Mouse (Mus musculus) kidney, postnatal 0 days (tissue): ENCODE measurements around the gene Itga1. TPM values are rescaled to one million over a fixed set of nuclear protein-coding genes. Genes with fewer than 3 reads are reported as not detected.

Experiments used
- ATAC-seq: fragments of 200-750 bp; cut with Nextera tagmentation; replicated peaks from 2 replicates; pipeline ENCODE4 v1.8.0; 2017; ENCODE audit warnings: low read depth, moderate number of reproducible peaks, moderate TSS enrichment, moderate library complexity; ENCODE audit not compliant: low FRiP score
- DNase-seq: peaks from one replicate; pipeline ENCODE4 v3.0.0-alpha.2; 2016; ENCODE audit warnings: low spot score
- H3K27ac ChIP-seq: fragments of 300-500 bp; sonication (generic); 2 replicates; pipeline ENCODE4 v1.5.1; 2014; ENCODE audit warnings: mild to moderate bottlenecking
- H3K27me3 ChIP-seq: fragments of 300-500 bp; sonication (generic); 2 replicates; pipeline ENCODE4 v1.6.1; 2014; ENCODE audit warnings: low read length, mixed read lengths; ENCODE audit not compliant: insufficient read depth
- H3K36me3 ChIP-seq: fragments of 300-500 bp; sonication (generic); 2 replicates; pipeline ENCODE4 v1.6.1; 2014; ENCODE audit warnings: low read length, mixed read lengths; ENCODE audit not compliant: insufficient read depth
- H3K4me1 ChIP-seq: fragments of 300-500 bp; sonication (generic); replicated peaks from 2 replicates; pipeline ENCODE4 v1.6.1; 2014; ENCODE audit warnings: antibody characterized with exemption, low read length, mixed read lengths; ENCODE audit not compliant: insufficient read depth
- H3K4me2 ChIP-seq: fragments of 300-500 bp; sonication (generic); 2 replicates; pipeline ENCODE4 v1.6.1; 2014; ENCODE audit warnings: mild to moderate bottlenecking, low read length, moderate library complexity, mixed read lengths
- H3K4me3 ChIP-seq: fragments of 300-500 bp; sonication (generic); replicated peaks from 2 replicates; pipeline ENCODE4 v1.5.1; 2014; ENCODE audit warnings: low read depth, low read length
- H3K9ac ChIP-seq: fragments of 300-500 bp; sonication (generic); 2 replicates; pipeline ENCODE4 v1.6.1; 2014; ENCODE audit warnings: low read depth, low read length
- H3K9me3 ChIP-seq: fragments of 300-500 bp; sonication (generic); replicated peaks from 2 replicates; pipeline ENCODE4 v1.6.1; 2016; ENCODE audit warnings: low read length, inconsistent platforms, mixed read lengths
- CTCF ChIP-seq: IDR thresholded peaks from 2 replicates; pipeline ENCODE4 v1.5.1; 2016; ENCODE audit warnings: antibody characterized with exemption, low read depth, mild to moderate bottlenecking, moderate library complexity
- WGBS: fragments of 180-500 bp; shearing (Covaris S2); extraction: QIAGEN DNeasy Blood & Tissue Kit; methylation state at CpG from one replicate; pipeline ENCODE4 v1.1.7; 2014; 5-methylcytosine and 5-hydroxymethylcytosine counted together
- polyA plus RNA-seq: library from polyadenylated mRNA; unstranded; fragments of >200 nt; fragmentation: Nextera tagmentation; extraction: Ambion mirVana; gene quantifications from 2 replicates; pipeline ENCODE4 v1.2.1, GENCODE M21; 2015

Gene Itga1
- polyA plus RNA-seq, 1 experiment from 2014 or later = 27.1 TPM

DNA sequence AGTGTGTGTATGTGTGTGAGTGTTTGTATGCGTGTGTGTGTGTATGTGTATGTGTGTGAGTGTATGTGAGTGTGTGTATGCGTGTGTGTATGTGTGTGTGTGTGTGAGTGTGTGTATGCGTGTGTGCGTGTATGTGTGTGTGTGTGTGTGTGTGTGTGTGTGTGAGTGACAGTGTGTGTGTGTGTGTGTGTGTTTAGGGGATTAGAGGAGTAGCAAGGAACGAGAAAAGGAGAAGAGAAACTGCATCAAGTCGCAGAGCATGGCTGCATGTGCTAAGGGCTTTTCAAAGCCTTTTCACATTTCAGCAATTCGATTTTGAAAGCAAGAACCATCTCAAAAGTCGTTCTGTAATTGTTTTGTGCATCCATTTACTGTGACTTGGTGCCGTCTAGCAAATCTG is 191.1 kb downstream of the Itga1 start:
- WGBS = 84% methylated on average over 9 of the region's 9 CpGs
- Histone ChIP-seq H3K4me1 (no peaks in the 10 kb centered on the region), H3K27ac (no peak overlapping the region), H3K9me3 (no peaks in the 10 kb centered on the region), H3K36me3 (no peaks in the 10 kb centered on the region), H3K4me2 (no peak overlapping the region), H3K27me3 (no peaks in the 10 kb centered on the region), H3K4me3 (no peak overlapping the region), H3K9ac (no peak overlapping the region)
- DNase-seq (no peak), ATAC-seq (no peak)
- no peak for TF ChIP-seq CTCF

DNA sequence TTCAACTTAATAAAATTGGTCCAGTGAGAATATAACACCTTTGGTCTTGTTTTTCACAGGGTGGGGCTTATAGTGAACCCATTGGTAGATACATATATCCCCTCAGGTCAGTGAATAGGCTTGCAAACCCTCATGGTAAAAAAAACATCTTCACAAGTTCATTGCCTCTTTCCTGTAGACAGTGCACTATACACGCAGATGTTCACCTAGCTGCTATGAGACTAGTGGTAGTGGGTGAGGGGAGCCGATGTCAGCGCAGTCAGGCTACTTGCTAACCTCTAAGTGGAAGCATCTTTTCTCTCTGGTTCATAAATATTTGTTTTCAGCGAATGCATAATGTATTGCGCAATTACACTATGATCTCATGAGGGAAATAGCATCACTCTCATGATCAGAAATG is 192.2 kb downstream of the Itga1 start:
- Histone ChIP-seq H3K27ac (no peak overlapping the region), H3K4me3 (no peak overlapping the region), H3K36me3 (no peaks in the 10 kb centered on the region), H3K9ac (no peak overlapping the region), H3K4me1 (no peaks in the 10 kb centered on the region), H3K27me3 (no peaks in the 10 kb centered on the region), H3K4me2 (no peak overlapping the region), H3K9me3 (no peaks in the 10 kb centered on the region)
- WGBS = 92% methylated on average over 5 of the region's 5 CpGs
- TF ChIP-seq CTCF = no peak
- ATAC-seq (no peak), DNase-seq (no peak)

DNA sequence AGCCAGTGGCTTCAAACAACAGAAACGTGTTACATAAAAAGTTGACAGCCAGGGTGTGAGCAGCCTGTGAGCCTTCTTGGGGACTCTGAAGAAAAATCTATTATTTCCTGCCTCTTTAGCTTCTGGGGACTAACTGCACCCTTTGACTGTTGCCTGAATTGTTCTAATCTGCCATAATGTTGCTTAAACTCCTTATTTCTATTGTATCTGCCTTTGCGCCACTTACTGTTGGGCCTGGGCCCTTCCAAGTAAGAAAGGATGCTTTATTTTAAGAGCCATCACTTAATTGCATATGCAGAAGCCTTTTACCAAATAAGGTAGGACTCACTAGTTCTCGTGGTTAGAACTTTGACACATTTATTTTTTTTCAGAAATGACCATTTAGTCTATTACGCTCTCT is 193.9 kb downstream of the Itga1 start:
- H3K36me3 ChIP-seq = no peaks in the 10 kb centered on the region
- WGBS = 72% methylated on average over 4 of the region's 4 CpGs
- no peaks in the 10 kb centered on the region for H3K9me3 ChIP-seq
- no peaks in the 10 kb centered on the region for H3K4me1 ChIP-seq
- ATAC-seq = no peak
- no peak overlapping the region for H3K4me2 ChIP-seq
- no peak for DNase-seq
- no peak overlapping the region for H3K27ac ChIP-seq
- H3K9ac ChIP-seq = no peak overlapping the region
- no peak overlapping the region for H3K4me3 ChIP-seq
- TF ChIP-seq CTCF = no peak
- no peaks in the 10 kb centered on the region for H3K27me3 ChIP-seq

Other genes starting within 250 kb of the Itga1 start
- 1.9 and 2.3 TPM in 2 replicates for gene Itga2, start 169.9 kb downstream of the Itga1 start, polyA plus RNA-seq
- gene Pelo, start 11.8 kb downstream of the Itga1 start, polyA plus RNA-seq = 8.4 and 9.9 TPM in 2 replicates
- gene Gm49395, start within 50 bp of the Itga1 start, polyA plus RNA-seq = 12.1 and 15.3 TPM in 2 replicates